Mouse (Mus musculus) monocyte, adult 59 days (primary cell): ENCODE data around the gene Grik3. TPM values are rescaled to one million over a fixed set of nuclear protein-coding genes. Genes with fewer than 3 reads are reported as not detected.

Source experiments
- total RNA-seq, 2 experiments: library from RNA; stranded (reverse); gene quantifications; one replicate each; pipeline ENCODE4 v1.2.4; 2023

The Grik3 gene
- total RNA-seq, result not detected

GRCm38 (mm10) chr4:125490661-125491504 lies at the start of gene Grik3:
Grik3 (plus strand) TSS chr4:125490700.

